Mouse (Mus musculus) CH12.LX (cell line): Measurements from ENCODE around the gene Pdk1. TPM values are rescaled to one million over a fixed set of nuclear protein-coding genes. Genes with fewer than 3 reads are reported as not detected.

Source experiments
- DNase-seq: peaks from one replicate; pipeline ENCODE4 v3.0.0-alpha.2; 2013; ENCODE audit errors: extremely low read depth
- H3K27ac ChIP-seq: 2 replicates; pipeline ENCODE4 v1.5.1; 2012; ENCODE audit warnings: low read depth, mild to moderate bottlenecking, control low read depth, moderate library complexity; ENCODE audit not compliant: insufficient read depth
- H3K27me3 ChIP-seq: replicated peaks from 2 replicates; pipeline ENCODE3; 2012; ENCODE audit warnings: inconsistent platforms
- H3K36me3 ChIP-seq, 2 experiments: replicated peaks in 1 of 2; 2 replicates each; pipeline versions ENCODE3 to v1.6.1; 2012; ENCODE audit warnings: inconsistent platforms in 1 of 2, low read length in 1 of 2, mild to moderate bottlenecking in 1 of 2, mixed read lengths in 1 of 2, moderate library complexity in 1 of 2; ENCODE audit not compliant: control insufficient read depth in 1 of 2, insufficient read depth in 1 of 2
- H3K4me1 ChIP-seq, 2 experiments: 2 replicates each; pipeline ENCODE4 v1.6.1; 2012; ENCODE audit warnings: inconsistent platforms in 1 of 2, moderate library complexity in 1 of 2; ENCODE audit not compliant: insufficient read depth in 2 of 2, control insufficient read depth in 1 of 2
- H3K4me2 ChIP-seq: 2 replicates; pipeline ENCODE4 v1.6.1; 2012; ENCODE audit warnings: low read depth, mild to moderate bottlenecking, control low read depth; ENCODE audit not compliant: poor library complexity, insufficient read depth, severe bottlenecking
- H3K4me3 ChIP-seq, 3 experiments: fragments of 150-350 bp in 1 of 3; sonication (generic) in 1 of 3; replicated peaks in 1 of 3; 2 replicates each; pipeline versions ENCODE3 to v1.5.1; 2011 to 2012; ENCODE audit warnings: low read depth in 2 of 3, low read length in 2 of 3, mild to moderate bottlenecking in 2 of 3, moderate library complexity in 2 of 3, control low read depth in 1 of 3, improper control_type of control experiment in 1 of 3, inconsistent platforms in 1 of 3, mixed read lengths in 1 of 3; ENCODE audit not compliant: poor library complexity in 1 of 3
- H3K79me2 ChIP-seq: replicated peaks from 2 replicates; pipeline ENCODE4 v1.6.1; 2012; ENCODE audit warnings: mild to moderate bottlenecking, moderate library complexity; ENCODE audit not compliant: control insufficient read depth, poor library complexity, insufficient read depth, severe bottlenecking; ENCODE audit errors: extremely low read depth
- H3K9ac ChIP-seq: 2 replicates; pipeline ENCODE4 v1.6.1; 2012; ENCODE audit warnings: low read depth, mild to moderate bottlenecking, control low read depth, moderate library complexity; ENCODE audit not compliant: insufficient read depth
- H3K9me3 ChIP-seq: replicated peaks from 2 replicates; pipeline ENCODE3; 2012; ENCODE audit warnings: low read length, inconsistent platforms, mixed read lengths
- CHD2 ChIP-seq: IDR thresholded peaks from 2 replicates; pipeline ENCODE4 v1.6.1; 2011; ENCODE audit warnings: low read length, improper control_type of control experiment
- E2F4 ChIP-seq: IDR thresholded peaks from 2 replicates; pipeline ENCODE4 v1.6.1; 2011; ENCODE audit warnings: low read depth, low read length, improper control_type of control experiment; ENCODE audit not compliant: insufficient replicate concordance
- EP300 ChIP-seq: IDR thresholded peaks from 2 replicates; pipeline ENCODE4 v1.6.1; 2011; ENCODE audit warnings: low read length, improper control_type of control experiment
- ETS1 ChIP-seq: conservative IDR thresholded peaks from 2 replicates; pipeline ENCODE4 v1.6.1; 2012; ENCODE audit warnings: low read depth, mild to moderate bottlenecking, inconsistent platforms, low read length, improper control_type of control experiment, moderate library complexity
- MAFK ChIP-seq: IDR thresholded peaks from 2 replicates; pipeline ENCODE4 v1.6.1; 2011; ENCODE audit warnings: low read length, improper control_type of control experiment; ENCODE audit not compliant: insufficient replicate concordance
- MAX ChIP-seq: IDR thresholded peaks from 2 replicates; pipeline ENCODE4 v1.6.1; 2011; ENCODE audit warnings: low read length, improper control_type of control experiment
- MAZ ChIP-seq: IDR thresholded peaks from 2 replicates; pipeline ENCODE4 v1.6.1; 2012; ENCODE audit warnings: low read depth, mild to moderate bottlenecking, inconsistent platforms, low read length, improper control_type of control experiment, moderate library complexity
- MEF2A ChIP-seq: IDR thresholded peaks from 2 replicates; pipeline ENCODE4 v1.6.1; 2014; ENCODE audit warnings: low read depth, mild to moderate bottlenecking, inconsistent platforms, low read length, improper control_type of control experiment, borderline replicate concordance
- POLR2A ChIP-seq: IDR thresholded peaks from 2 replicates; pipeline ENCODE4 v1.6.1; 2011; ENCODE audit warnings: low read depth, mild to moderate bottlenecking, improper control_type of control experiment, low read length
- POLR2AphosphoS2 ChIP-seq: IDR thresholded peaks from 2 replicates; pipeline ENCODE4 v1.6.1; 2011; ENCODE audit warnings: low read depth, low read length, improper control_type of control experiment
- SMC3 ChIP-seq: IDR thresholded peaks from 2 replicates; pipeline ENCODE4 v1.6.1; 2011; ENCODE audit warnings: low read depth, low read length, improper control_type of control experiment
- UBTF ChIP-seq: IDR thresholded peaks from 2 replicates; pipeline ENCODE4 v1.6.1; 2012; ENCODE audit warnings: low read depth, mild to moderate bottlenecking, inconsistent platforms, low read length, improper control_type of control experiment, moderate library complexity
- USF1 ChIP-seq: IDR thresholded peaks from 2 replicates; pipeline ENCODE4 v1.6.1; 2014; ENCODE audit warnings: low read depth, mild to moderate bottlenecking, inconsistent platforms, low read length, improper control_type of control experiment
- dilution Hi-C: fragments of 300-500 bp; cut with MboI; formaldehyde crosslinking; loops from 2 replicates; pipeline ENCODE4 v1.14.3; 2020; ENCODE audit warnings: low sequenced_read_pairs; ENCODE audit not compliant: extremely low pct_unique_long_range_greater_than_20kb, extremely low pct_ligation_motif_present
- in situ Hi-C: fragments of 300-500 bp; cut with MboI; formaldehyde crosslinking; loops from 3 replicates; pipeline ENCODE4 v1.14.3; 2019; ENCODE audit warnings: low sequenced_read_pairs, low pct_ligation_motif_present, low pct_unique_long_range_greater_than_20kb, mixed read lengths
- polyA plus RNA-seq: library from polyadenylated mRNA; unstranded; fragments of >175 nt; gene quantifications from 2 replicates; pipeline ENCODE4 v1.2.1, GENCODE M21; 2012; ENCODE audit warnings: low read depth; ENCODE audit not compliant: insufficient read length
- total RNA-seq, 2 experiments: library from RNA; depleted of rRNA; stranded (reverse); fragments of 300-350 nt in 1 of 2; fragments of >200 nt in 1 of 2; gene quantifications; 2 replicates each; pipeline ENCODE4 v1.2.3; 2012 to 2014

Gene Pdk1
- total and polyA plus RNA-seq, 3 experiments: 35.9 to 78.5 (median 59.9) TPM

- dilution Hi-C loops: no loop called here
- TF ChIP-seq SMC3 (no peak), MAX (no peak), MEF2A (no peak), POLR2A (no peak), POLR2AphosphoS2 (no peak), CHD2 (no peak)
- TF ChIP-seq, all 38 proteins: peak for 0
Observed at GRCm38 (mm10) chr2:71934046-71934445, 61.0 kb downstream of the Pdk1 start.

DNA sequence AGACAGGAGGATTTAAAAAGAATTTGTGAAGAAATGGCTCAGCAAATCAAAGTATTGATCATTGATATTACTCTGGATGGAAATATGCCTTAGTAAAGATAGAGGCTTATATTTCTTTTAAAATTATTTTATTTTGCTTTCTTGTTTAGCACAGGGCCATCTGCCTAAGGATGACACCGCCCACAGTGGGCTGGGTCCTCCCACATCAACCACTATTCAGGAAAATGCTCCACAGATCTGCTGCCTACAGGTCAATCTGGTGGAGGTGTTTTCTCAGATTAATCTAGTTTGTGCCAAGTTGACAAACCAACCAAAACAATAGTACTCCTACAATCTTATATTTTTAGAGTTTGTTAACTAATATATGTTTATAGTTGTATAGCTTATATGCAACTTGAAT lies 63.7 kb downstream of the Pdk1 start:
- H3K79me2 ChIP-seq: no peaks in the 10 kb centered on the region
- in situ Hi-C loops: no loop called here
- TF ChIP-seq E2F4: no peak
- TF ChIP-seq MAFK: no peak
- TF ChIP-seq MAZ: no peak
- no peak for TF ChIP-seq SMC3
- TF ChIP-seq UBTF: no peak
- TF ChIP-seq CHD2: no peak

More at GRCm38 (mm10) chr2:71934046-71934445, 61.0 kb downstream of the Pdk1 start:
- H3K79me2 ChIP-seq: no peaks in the 10 kb centered on the region
- H3K4me3 ChIP-seq: no peak overlapping the region
- H3K27me3 ChIP-seq: no peaks in the 10 kb centered on the region
- H3K36me3 ChIP-seq: no peaks in the 10 kb centered on the region
- H3K9ac ChIP-seq: no peak overlapping the region
- no peaks in the 10 kb centered on the region for H3K9me3 ChIP-seq
- in situ Hi-C loops: no loop called here
- DNase-seq: no peak
- H3K27ac ChIP-seq: no peak overlapping the region
- H3K4me2 ChIP-seq: no peak overlapping the region
- peaks cover 0 to 6% of the 10 kb centered on the region in 2 experiments; a peak in 1 of 4 replicates for H3K4me1 ChIP-seq

DNA sequence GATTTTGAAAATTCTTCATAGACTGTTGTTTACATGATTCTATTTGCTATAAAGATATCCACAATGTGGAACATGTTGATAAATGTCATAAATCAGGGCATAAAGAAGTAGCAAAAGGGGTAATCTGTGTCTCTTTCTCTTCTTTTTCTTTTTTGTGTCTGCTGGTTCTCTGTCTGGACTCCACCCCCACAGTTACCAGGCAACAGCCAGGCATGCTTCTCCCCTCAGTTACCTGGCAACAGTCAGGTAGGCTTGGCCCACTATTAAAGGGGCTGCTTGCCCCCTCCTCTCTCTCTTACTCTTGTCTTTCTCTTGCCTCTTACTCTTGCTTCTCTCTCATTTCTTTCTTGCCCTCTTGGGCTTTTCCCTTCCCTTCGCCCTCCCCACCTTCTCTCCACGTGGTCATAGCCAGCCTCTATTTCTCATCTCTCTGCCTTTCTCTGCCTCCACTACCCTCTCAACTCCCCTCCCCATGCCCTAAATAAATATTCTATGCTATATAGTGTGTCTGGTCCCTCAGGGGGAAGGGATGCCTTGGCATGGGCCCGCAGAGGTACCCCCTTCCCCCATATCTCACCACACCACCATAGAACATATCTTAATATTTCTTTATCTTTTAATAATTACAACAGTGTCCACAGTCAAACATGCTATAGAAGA lies 64.8 kb downstream of the Pdk1 start:
- Histone ChIP-seq H3K4me1 (peaks cover 0 to 7% of the 10 kb centered on the region in 2 experiments; a peak in 1 of 4 replicates), H3K4me2 (no peak overlapping the region), H3K36me3 (no peaks in the 10 kb centered on the region), H3K4me3 (no peak overlapping the region), H3K9me3 (peaks cover 2% of the 10 kb centered on the region), H3K27me3 (no peaks in the 10 kb centered on the region), H3K9ac (no peak overlapping the region), H3K79me2 (no peaks in the 10 kb centered on the region), H3K27ac (no peak overlapping the region)
- no peak for TF ChIP-seq ETS1
- no peak for TF ChIP-seq EP300
- TF ChIP-seq USF1: no peak
- TF ChIP-seq POLR2AphosphoS2: no peak
- no peak for TF ChIP-seq SMC3
- DNase-seq: no peak
- in situ Hi-C loops: no loop called here
- dilution Hi-C loops: no loop called here

More for the DNA sequence above, 63.7 kb downstream of the Pdk1 start:
- Histone ChIP-seq H3K4me3 (no peak overlapping the region), H3K9me3 (peaks cover under 1% of the 10 kb centered on the region), H3K4me2 (no peak overlapping the region), H3K27me3 (no peaks in the 10 kb centered on the region), H3K9ac (no peak overlapping the region), H3K36me3 (no peaks in the 10 kb centered on the region), H3K4me1 (peaks cover 0 to 7% of the 10 kb centered on the region in 2 experiments; a peak in 1 of 4 replicates), H3K27ac (no peak overlapping the region)
- no peak for DNase-seq
- dilution Hi-C loops: no loop called here
